Comparison of ENCODE assay signal across 10 mouse cellular contexts in the genomic region with DNA sequence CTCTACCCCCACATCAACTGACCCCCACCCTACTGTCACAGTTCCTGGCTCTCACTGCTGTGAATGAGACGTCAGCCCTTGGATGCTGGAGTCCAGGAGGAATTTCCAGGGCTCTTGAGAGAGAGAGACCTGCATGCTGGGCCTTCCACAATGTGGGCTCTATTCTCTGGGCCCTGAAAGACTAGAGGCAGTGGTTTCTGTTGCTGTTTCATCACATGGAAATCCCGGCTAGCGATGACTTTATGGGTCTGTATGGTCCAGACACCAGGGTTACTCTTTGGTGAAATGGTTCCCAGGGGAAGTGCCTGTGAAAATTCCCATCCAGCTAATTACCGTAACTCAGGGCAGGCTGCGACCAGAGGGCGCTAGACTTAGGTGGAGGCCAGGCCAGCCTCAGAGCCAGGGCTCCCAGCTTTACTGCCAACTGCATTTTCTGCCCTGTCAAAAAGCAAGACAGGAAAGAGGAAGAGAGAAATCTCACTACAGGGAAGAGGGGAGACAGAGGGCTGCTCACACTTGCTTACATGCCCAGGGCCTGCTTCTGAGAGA.
DNase-seq lines count a peak whose midpoint lies in the region; ATAC-seq lines count a peak whose summit lies in the region.
"Had no signal": no experiment of that assay in that cellular context is flagged by ENCODE, and none has a peak within 500 bp of the region (broad histone marks: within the 10 kb centered on the region; RNA-seq: fewer than 3 reads in every experiment).

No protein-coding gene starts in this region.

- WGBS in hindbrain, embryonic 13.5 days: 46% methylated on average over 6 of the region's 6 CpGs
- WGBS in hindbrain, embryonic 11.5 days: 51% methylated on average over 6 of the region's 6 CpGs
- WGBS in midbrain, embryonic 14.5 days: 46% methylated on average over 6 of the region's 6 CpGs
- 44% methylated on average over 6 of the region's 6 CpGs for WGBS in midbrain, embryonic 15.5 days
- 50% methylated on average over 6 of the region's 6 CpGs for WGBS in embryonic facial prominence, embryonic 13.5 days

- H3K4me2 ChIP-seq in hindbrain, embryonic 13.5 days: no peak overlapping the region
- H3K4me2 ChIP-seq in hindbrain, embryonic 11.5 days (replicated peaks; ENCODE audit: low read depth, low read length): no peak overlapping the region
- no peak overlapping the region for H3K4me2 ChIP-seq in midbrain, embryonic 14.5 days (ENCODE audit: low read length)
- no peak overlapping the region for H3K4me2 ChIP-seq in midbrain, embryonic 15.5 days
- no peak overlapping the region for H3K4me2 ChIP-seq in embryonic facial prominence, embryonic 13.5 days
- H3K4me2 ChIP-seq: embryonic facial prominence, embryonic 12.5 days; neural tube, embryonic 12.5 days had no signal

- DNase-seq in hindbrain, embryonic 11.5 days (ENCODE audit: low spot score): no peak
- peak; percentile 46 for DNase-seq in midbrain, embryonic 14.5 days
- DNase-seq in retina, embryonic 14.5 days (ENCODE audit: low spot score): peak; percentile 44
- no peak for DNase-seq in frontal cortex, postnatal 14 days (ENCODE audit: low spot score in 2 of 2)
- DNase-seq in right cerebral cortex, postnatal 14 days: no peak

- ATAC-seq in hindbrain, embryonic 13.5 days (ENCODE audit: low FRiP score): no peak
- ATAC-seq in hindbrain, embryonic 11.5 days (ENCODE audit: low FRiP score): no peak
- ATAC-seq in midbrain, embryonic 14.5 days (ENCODE audit: low FRiP score, low TSS enrichment): no peak
- ATAC-seq in midbrain, embryonic 15.5 days (replicated peaks): no peak
- ATAC-seq in embryonic facial prominence, embryonic 13.5 days (ENCODE audit: insufficient number of reproducible peaks, insufficient read depth, low FRiP score, low TSS enrichment, low read depth): no peak

- H3K9ac ChIP-seq in hindbrain, embryonic 13.5 days: no peak overlapping the region
- no peak overlapping the region for H3K9ac ChIP-seq in hindbrain, embryonic 11.5 days (ENCODE audit: low read depth, low read length)
- no peak overlapping the region for H3K9ac ChIP-seq in midbrain, embryonic 14.5 days (replicated peaks; ENCODE audit: low read length)
- H3K9ac ChIP-seq in midbrain, embryonic 15.5 days: no peak overlapping the region
- no peak overlapping the region for H3K9ac ChIP-seq in embryonic facial prominence, embryonic 13.5 days
- H3K9ac ChIP-seq: embryonic facial prominence, embryonic 12.5 days; neural tube, embryonic 12.5 days had no signal

- H3K9me3 ChIP-seq in hindbrain, embryonic 13.5 days: no peaks in the 10 kb centered on the region
- H3K9me3 ChIP-seq in hindbrain, embryonic 11.5 days (ENCODE audit: control insufficient read depth, low read length): no peaks in the 10 kb centered on the region
- H3K9me3 ChIP-seq in midbrain, embryonic 14.5 days (ENCODE audit: control insufficient read depth, low read length): no peaks in the 10 kb centered on the region
- no peaks in the 10 kb centered on the region for H3K9me3 ChIP-seq in midbrain, embryonic 15.5 days
- peaks cover 4% of the 10 kb centered on the region; the same call in 1 of the 2 replicates for H3K9me3 ChIP-seq in embryonic facial prominence, embryonic 13.5 days
- H3K9me3 ChIP-seq: embryonic facial prominence, embryonic 12.5 days; neural tube, embryonic 12.5 days had no signal

- peaks cover 37% of the 10 kb centered on the region for H3K4me1 ChIP-seq in hindbrain, embryonic 13.5 days (replicated peaks)
- no peaks in the 10 kb centered on the region; the same call in 1 of the 2 replicates for H3K4me1 ChIP-seq in hindbrain, embryonic 11.5 days (replicated peaks; ENCODE audit: control insufficient read depth, insufficient read depth, low read length)
- H3K4me1 ChIP-seq in midbrain, embryonic 14.5 days (ENCODE audit: control insufficient read depth, insufficient read depth, low read length): no peaks in the 10 kb centered on the region
- peaks cover 12% of the 10 kb centered on the region; the same call in 1 of the 2 replicates for H3K4me1 ChIP-seq in midbrain, embryonic 15.5 days
- peaks cover 60% of the 10 kb centered on the region for H3K4me1 ChIP-seq in embryonic facial prominence, embryonic 13.5 days

- H3K27me3 ChIP-seq in hindbrain, embryonic 13.5 days: no peaks in the 10 kb centered on the region
- no peaks in the 10 kb centered on the region for H3K27me3 ChIP-seq in hindbrain, embryonic 11.5 days (ENCODE audit: control insufficient read depth, insufficient read depth, low read length)
- H3K27me3 ChIP-seq in midbrain, embryonic 14.5 days (ENCODE audit: control insufficient read depth, insufficient read depth, low read length): no peaks in the 10 kb centered on the region
- H3K27me3 ChIP-seq in midbrain, embryonic 15.5 days (replicated peaks): no peaks in the 10 kb centered on the region
- H3K27me3 ChIP-seq in embryonic facial prominence, embryonic 13.5 days: no peaks in the 10 kb centered on the region
- H3K27me3 ChIP-seq: embryonic facial prominence, embryonic 12.5 days; neural tube, embryonic 12.5 days had no signal

- H3K36me3 ChIP-seq in hindbrain, embryonic 13.5 days: no peaks in the 10 kb centered on the region
- H3K36me3 ChIP-seq in hindbrain, embryonic 11.5 days (ENCODE audit: control insufficient read depth, insufficient read depth, low read length): no peaks in the 10 kb centered on the region
- H3K36me3 ChIP-seq in midbrain, embryonic 14.5 days (ENCODE audit: control insufficient read depth, insufficient read depth, low read length): no peaks in the 10 kb centered on the region
- H3K36me3 ChIP-seq in midbrain, embryonic 15.5 days (replicated peaks): no peaks in the 10 kb centered on the region
- no peaks in the 10 kb centered on the region for H3K36me3 ChIP-seq in embryonic facial prominence, embryonic 13.5 days
- H3K36me3 ChIP-seq: embryonic facial prominence, embryonic 12.5 days; neural tube, embryonic 12.5 days had no signal

- no peak overlapping the region for H3K4me3 ChIP-seq in hindbrain, embryonic 13.5 days
- no peak overlapping the region for H3K4me3 ChIP-seq in hindbrain, embryonic 11.5 days (ENCODE audit: low read depth, low read length)
- no peak overlapping the region for H3K4me3 ChIP-seq in midbrain, embryonic 14.5 days (replicated peaks; ENCODE audit: low read depth, low read length)
- no peak overlapping the region for H3K4me3 ChIP-seq in midbrain, embryonic 15.5 days
- H3K4me3 ChIP-seq in embryonic facial prominence, embryonic 13.5 days: no peak overlapping the region
- H3K4me3 ChIP-seq: embryonic facial prominence, embryonic 12.5 days; neural tube, embryonic 12.5 days had no signal

- peak overlapping the region; percentile 48; the same call in 1 of the 2 replicates for H3K27ac ChIP-seq in hindbrain, embryonic 13.5 days
- H3K27ac ChIP-seq in hindbrain, embryonic 11.5 days (ENCODE audit: low read depth, low read length): no peak overlapping the region
- no peak overlapping the region for H3K27ac ChIP-seq in midbrain, embryonic 14.5 days (replicated peaks; ENCODE audit: low read depth, low read length)
- no peak overlapping the region for H3K27ac ChIP-seq in midbrain, embryonic 15.5 days
- H3K27ac ChIP-seq in embryonic facial prominence, embryonic 13.5 days: peak overlapping the region; percentile 87
- H3K27ac ChIP-seq: embryonic facial prominence, embryonic 12.5 days; neural tube, embryonic 12.5 days had no signal

Comparison
In these comparisons a context has a peak if more than half of its experiments do, and no peak if none do; other contexts are left out.
1. H3K27ac ChIP-seq: peak in hindbrain, embryonic 13.5 days (single experiment) and embryonic facial prominence, embryonic 13.5 days (single experiment); none in hindbrain, embryonic 11.5 days (single experiment), midbrain, embryonic 14.5 days (single experiment) and midbrain, embryonic 15.5 days (single experiment).
2. DNase-seq: peak in midbrain, embryonic 14.5 days (single experiment) and retina, embryonic 14.5 days (single experiment); none in hindbrain, embryonic 11.5 days (single experiment), frontal cortex, postnatal 14 days (0 of 2) and right cerebral cortex, postnatal 14 days (single experiment).